Mouse (Mus musculus) embryonic fibroblast, embryonic 13.5 days (primary cell): ENCODE data around the gene Gucy2g. TPM values are rescaled to one million over a fixed set of nuclear protein-coding genes. Genes with fewer than 3 reads are reported as not detected.
"Not testable (repeated sequence)": the region's sequence is repeated elsewhere in the genome, so short reads cannot be mapped to it uniquely, and the experiment has no call there.

ENCODE experiments used
- H3K27ac ChIP-seq: 2 replicates; pipeline ENCODE4 v1.5.1; 2012; ENCODE audit warnings: low read length, control low read depth, inconsistent platforms; ENCODE audit not compliant: insufficient read depth
- H3K4me1 ChIP-seq: 2 replicates; pipeline ENCODE4 v1.6.1; 2011; ENCODE audit warnings: low read length; ENCODE audit not compliant: control insufficient read depth, insufficient read depth
- H3K4me3 ChIP-seq: 2 replicates; pipeline ENCODE4 v1.5.1; 2011; ENCODE audit warnings: mild to moderate bottlenecking, control low read depth, low read length; ENCODE audit not compliant: insufficient read depth
- CTCF ChIP-seq: IDR thresholded peaks from 2 replicates; pipeline ENCODE4 v1.5.1; 2011; ENCODE audit warnings: mild to moderate bottlenecking, control low read depth, low read length, moderate library complexity, borderline replicate concordance; ENCODE audit not compliant: insufficient read depth
- POLR2A ChIP-seq: IDR thresholded peaks from 2 replicates; pipeline ENCODE4 v1.6.1; 2011; ENCODE audit warnings: low read depth, mild to moderate bottlenecking, control low read depth, low read length, moderate library complexity
- polyA plus RNA-seq: library from polyadenylated mRNA; stranded (reverse); fragments of >200 nt; gene quantifications from 2 replicates; pipeline ENCODE4 v1.2.4, GENCODE M21; 2011; ENCODE audit warnings: low read depth; ENCODE audit not compliant: missing spikeins, insufficient read length

Gucy2g gene
- polyA plus RNA-seq, 1 experiment = not detected

GRCm38 (mm10) chr19:55158606-55159005, 82.4 kb downstream of the Gucy2g start:
- TF ChIP-seq CTCF (no peak), POLR2A (no peak)
- no peak overlapping the region for H3K27ac ChIP-seq
- no peaks in the 10 kb centered on the region for H3K4me1 ChIP-seq
- H3K4me3 ChIP-seq = no peak overlapping the region

- Histone ChIP-seq H3K4me1 (no peaks in the 10 kb centered on the region), H3K4me3 (no peak overlapping the region), H3K27ac (no peak overlapping the region)
- TF ChIP-seq CTCF (no peak), POLR2A (no peak)
These were observed 84.0 kb downstream of the Gucy2g start for GRCm38 (mm10) chr19:55157029-55157428.

- TF ChIP-seq CTCF = no peak
- no peak overlapping the region for H3K4me3 ChIP-seq
- H3K4me1 ChIP-seq = no peaks in the 10 kb centered on the region
- H3K27ac ChIP-seq = no peak overlapping the region
These were observed 88.1 kb downstream of the Gucy2g start for GRCm38 (mm10) chr19:55152983-55153382.

GRCm38 (mm10) chr19:55152274-55152673, 88.8 kb downstream of the Gucy2g start:
- not testable (repeated sequence) for H3K4me1 ChIP-seq, H3K27ac ChIP-seq, H3K4me3 ChIP-seq

- H3K27ac ChIP-seq = no peak overlapping the region
- TF ChIP-seq CTCF (no peak), POLR2A (no peak)
- no peaks in the 10 kb centered on the region for H3K4me1 ChIP-seq
- no peak overlapping the region for H3K4me3 ChIP-seq
These were observed 91.4 kb downstream of the Gucy2g start for GRCm38 (mm10) chr19:55149646-55150045.

GRCm38 (mm10) chr19:55148109-55148508, 92.9 kb downstream of the Gucy2g start:
- TF ChIP-seq POLR2A (no peak), CTCF (no peak)
- Histone ChIP-seq H3K4me3 (no peak overlapping the region), H3K27ac (no peak overlapping the region), H3K4me1 (no peaks in the 10 kb centered on the region)

Other genes starting within 250 kb of the Gucy2g start
- 12.1 and 13.7 TPM in 2 replicates for gene Gpam, start 114.0 kb downstream of the Gucy2g start, polyA plus RNA-seq
- gene Tectb, start 60.5 kb downstream of the Gucy2g start, polyA plus RNA-seq = not detected in 2 replicates
- 46.9 and 61.0 TPM in 2 replicates for gene Acsl5, start 10.7 kb upstream of the Gucy2g start, polyA plus RNA-seq
- 44.4 and 52.8 TPM in 2 replicates for gene Zdhhc6, start 74.8 kb upstream of the Gucy2g start, polyA plus RNA-seq
- gene Vti1a, start 75.1 kb upstream of the Gucy2g start, polyA plus RNA-seq = 20.9 and 22.6 TPM in 2 replicates